1 mouse cellular context compared by ENCODE assay signal in the genomic region with DNA sequence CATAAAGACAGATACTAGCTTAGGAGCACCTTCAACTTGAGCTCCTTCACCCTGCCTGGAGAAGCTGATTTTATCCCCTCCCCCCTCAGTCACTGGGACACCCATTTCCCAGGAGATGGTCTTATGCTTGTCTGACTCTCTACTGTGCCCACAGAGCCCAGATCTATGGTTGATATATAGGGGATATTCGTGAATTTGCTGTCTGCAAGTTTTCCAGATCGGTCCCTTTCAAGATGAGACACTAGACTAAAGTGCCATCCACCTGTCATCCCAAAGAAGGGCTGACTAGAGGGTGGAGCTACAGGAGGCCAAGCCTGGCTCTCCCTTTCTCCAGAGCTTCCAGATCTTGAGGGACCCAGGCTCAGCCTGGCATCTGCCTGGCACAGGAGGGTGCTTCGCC.
TF ChIP-seq lines count a peak whose summit lies in the region.

No protein-coding gene starts in this region.

TF ChIP-seq in MEL, 35 proteins besides CTCF, POLR2A, EP300 and RAD21:
- TF ChIP-seq POLR2AphosphoS2 (IDR thresholded peaks at IDR 0.05; ENCODE audit: low read length) (0 out of 2 replicates have a peak, but pooled peaks have one; percentile 5), MAZ (IDR thresholded peaks at IDR 0.05; ENCODE audit: low read depth, low read length) (no peak), SIN3A (IDR thresholded peaks at IDR 0.05; ENCODE audit: low read length) (0 out of 2 replicates have a peak, but pooled peaks have one; percentile 25), ETS1 (IDR thresholded peaks at IDR 0.05; ENCODE audit: low read depth, low read length) (no peak)
TF ChIP-seq in MEL: peak in this region for 2.
